Mouse (Mus musculus) c-Kit-positive CD71-negative TER-119-negative erythroid progenitor cells, embryonic 14.5 days (primary cell): Measurements from ENCODE around the gene Stk11ip.

Experiments
- DNase-seq: peaks from one replicate; pipeline ENCODE4 v3.0.0-alpha.2; 2013; ENCODE audit warnings: low read depth

Stk11ip gene

GRCm38 (mm10) chr1:75521321-75522031, at the start of gene Stk11ip:
TSS of gene Stk11ip (plus strand) at chr1:75521529.
- peak; percentile 93 for DNase-seq

- no peak for DNase-seq
Measured at GRCm38 (mm10) chr1:75476441-75476840, 44.9 kb upstream of the Stk11ip start.

- DNase-seq: peak; percentile 60
Measured at GRCm38 (mm10) chr1:75477264-75477965, 43.9 kb upstream of the Stk11ip start.

- DNase-seq: no peak
Measured at GRCm38 (mm10) chr1:75477966-75478290, 43.4 kb upstream of the Stk11ip start.

GRCm38 (mm10) chr1:75478497-75478896, 42.8 kb upstream of the Stk11ip start:
- DNase-seq: no peak

- DNase-seq: peak; percentile 89
Measured at GRCm38 (mm10) chr1:75478916-75479634, 42.3 kb upstream of the Stk11ip start, which contains the start of the genes Chpf and Tmem198. TSS of gene Chpf (minus strand) at chr1:75479307. TSS of gene Tmem198 (plus strand) at chr1:75479532.

GRCm38 (mm10) chr1:75479635-75479989, 41.7 kb upstream of the Stk11ip start:
- no peak for DNase-seq

- no peak for DNase-seq
Measured at GRCm38 (mm10) chr1:75480036-75480435, 41.3 kb upstream of the Stk11ip start.

GRCm38 (mm10) chr1:75480735-75481134, 40.6 kb upstream of the Stk11ip start:
- DNase-seq: no peak

- no peak for DNase-seq
Measured at GRCm38 (mm10) chr1:75486561-75486960, 34.8 kb upstream of the Stk11ip start.

- no peak for DNase-seq
Measured at GRCm38 (mm10) chr1:75487040-75487404, 34.3 kb upstream of the Stk11ip start.

- no peak for DNase-seq
Measured at GRCm38 (mm10) chr1:75487405-75488161, 33.7 kb upstream of the Stk11ip start.

GRCm38 (mm10) chr1:75490785-75491551, 30.4 kb upstream of the Stk11ip start:
- no peak for DNase-seq

GRCm38 (mm10) chr1:75492579-75493170, 28.7 kb upstream of the Stk11ip start:
- no peak for DNase-seq

GRCm38 (mm10) chr1:75494878-75495548, 26.3 kb upstream of the Stk11ip start:
- no peak for DNase-seq

GRCm38 (mm10) chr1:75498897-75499296, 22.4 kb upstream of the Stk11ip start:
- DNase-seq: no peak

- DNase-seq: no peak
Measured at GRCm38 (mm10) chr1:75499441-75499840, 21.9 kb upstream of the Stk11ip start.

- DNase-seq: no peak
Measured at GRCm38 (mm10) chr1:75501905-75502304, 19.4 kb upstream of the Stk11ip start.

- DNase-seq: no peak
Measured at GRCm38 (mm10) chr1:75502945-75503650, 18.2 kb upstream of the Stk11ip start.

GRCm38 (mm10) chr1:75503651-75503980, 17.7 kb upstream of the Stk11ip start:
- DNase-seq: no peak
